Mouse (Mus musculus): ENCODE data around the gene Nemp1. TPM values are rescaled to one million over a fixed set of nuclear protein-coding genes. Genes with fewer than 3 reads are reported as not detected.

Gene Nemp1
- polyA plus RNA-seq (2017; shearing (Covaris generic)), result 8.3 TPM

DNA sequence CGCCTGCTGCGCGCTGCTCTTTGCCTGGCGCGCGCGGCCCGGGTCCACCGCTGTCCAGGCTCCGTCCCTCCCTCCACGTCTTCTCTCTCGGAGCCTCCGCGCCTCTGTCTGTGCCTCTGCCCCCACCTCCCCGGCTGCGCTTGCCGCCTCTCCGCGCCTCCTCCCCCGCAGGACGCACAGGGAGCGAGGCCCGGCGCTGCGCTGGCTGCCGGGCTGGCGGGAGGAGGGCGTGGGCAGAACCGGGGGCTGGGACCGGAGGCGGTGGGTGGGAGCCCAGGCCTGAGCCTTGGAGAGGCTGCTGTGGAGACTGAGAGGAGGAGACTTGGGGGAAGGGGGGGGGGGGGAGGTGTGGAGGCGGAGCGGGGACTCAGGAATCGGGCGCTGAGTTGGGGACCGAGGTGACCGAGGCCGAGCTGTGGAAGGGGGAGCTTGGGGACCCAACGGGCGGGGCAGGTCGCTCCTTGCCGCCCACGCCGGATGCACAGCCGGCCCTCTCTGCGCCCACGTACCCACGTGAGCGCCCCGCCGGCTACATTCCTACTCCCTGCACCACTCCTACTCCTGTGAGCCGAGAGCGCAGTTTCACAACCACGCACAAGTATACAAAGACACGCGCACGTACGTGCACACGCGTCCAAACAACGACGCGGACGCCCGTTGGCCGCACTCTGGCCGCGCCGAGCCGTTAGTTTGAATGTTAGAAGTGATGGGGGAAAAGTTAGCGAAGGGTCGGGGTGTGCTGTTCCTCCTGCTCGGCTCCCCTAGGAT lies at the start of gene Nemp1:
TSS of gene Nemp1 (plus strand) at position 401 of the 768 bp plus-strand sequence.

DNA sequence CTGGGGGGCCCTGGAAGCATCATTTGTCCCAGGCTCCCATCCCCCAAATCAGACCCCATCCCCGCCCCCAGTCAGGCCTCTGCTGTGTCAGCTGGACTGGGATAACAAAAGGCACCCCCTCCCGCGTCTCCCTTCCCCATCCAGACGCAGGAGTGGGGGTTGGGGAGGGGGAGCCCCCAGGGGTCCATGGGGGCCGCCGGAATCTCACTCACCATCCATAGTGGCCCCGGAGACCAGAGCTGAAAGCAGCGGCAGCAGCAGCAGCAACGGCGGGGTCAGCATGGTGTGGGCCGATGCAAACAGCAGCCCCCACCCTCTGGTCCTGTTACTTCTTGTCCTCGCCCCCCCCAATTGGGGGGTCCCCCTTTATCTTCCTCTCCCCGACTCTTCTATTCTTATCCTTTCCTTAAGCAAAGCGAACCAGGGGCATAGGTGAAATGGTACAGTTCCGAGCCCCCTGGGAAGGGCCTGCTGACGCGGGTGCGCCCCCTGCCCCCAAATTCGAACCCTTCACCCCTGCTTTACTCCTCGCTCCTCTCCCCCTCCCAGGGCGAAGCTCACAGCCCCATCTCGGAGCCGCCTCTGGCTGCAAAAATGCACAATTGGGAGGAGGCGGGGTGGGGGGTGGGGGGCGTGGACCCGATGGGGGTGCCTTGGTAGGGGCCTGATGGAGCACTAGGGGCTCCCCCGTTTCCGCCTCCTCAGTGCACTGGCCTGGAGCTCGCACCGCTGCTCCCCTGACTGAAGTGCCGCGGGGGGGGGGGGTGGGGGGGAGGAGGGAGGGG lies 46.1 kb upstream of the Nemp1 start, which contains the start of gene Lrp1:
TSS of gene Lrp1 (minus strand) at position 743 of the 785 bp plus-strand sequence.

GRCm38 (mm10) chr10:127642772-127643552 lies 23.7 kb upstream of the Nemp1 start, which contains the start of gene Stat6:
Gene Stat6, plus strand, starts transcription at chr10:127642986.

DNA sequence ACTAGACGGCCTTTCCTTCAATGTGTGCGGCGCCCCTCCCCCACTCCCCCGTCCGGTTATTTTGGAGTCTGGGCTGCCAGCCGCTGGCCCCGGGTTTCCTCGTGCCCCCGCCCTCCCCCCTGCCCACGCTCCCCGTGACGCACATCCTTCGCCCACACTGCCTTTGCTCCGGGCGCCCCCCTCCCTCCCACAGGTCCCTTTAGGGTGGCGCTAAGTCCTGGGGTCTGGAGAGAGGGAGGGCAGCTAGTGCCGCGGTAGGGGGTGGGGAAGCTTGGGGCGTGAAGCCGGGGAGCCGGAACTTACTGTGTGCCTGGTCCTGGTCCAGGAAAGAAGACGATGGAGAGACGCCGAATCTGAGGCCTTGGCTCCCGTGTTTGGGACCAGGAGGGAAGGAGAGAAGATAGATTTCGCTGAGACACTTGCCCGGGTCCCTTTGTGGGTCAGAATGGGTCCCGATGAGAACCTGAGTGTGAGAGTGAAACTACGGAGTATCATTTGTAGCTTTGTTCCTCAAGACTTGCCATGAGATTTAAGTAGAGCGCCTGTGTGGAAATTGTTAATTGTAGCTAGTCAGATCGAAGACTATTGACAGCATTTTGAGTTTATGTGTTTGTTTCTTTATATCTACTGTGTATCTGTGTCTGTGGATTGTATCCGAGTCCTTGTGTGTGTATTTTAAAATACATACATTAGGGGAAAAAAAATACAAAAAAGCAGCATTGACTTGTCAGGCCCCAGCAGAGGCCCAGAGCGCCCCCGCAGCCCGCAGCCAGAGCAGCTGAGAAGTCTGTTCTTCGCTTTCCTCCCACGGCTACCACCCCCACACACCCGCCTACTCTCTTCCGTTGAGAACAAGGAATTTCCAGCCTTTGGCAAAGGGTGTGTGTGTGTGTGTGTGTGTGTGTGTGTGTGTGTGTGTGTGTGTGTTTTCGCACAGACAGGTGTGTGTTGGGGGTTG lies 1.7 kb downstream of the Nemp1 start, which contains the start of gene Nab2:
TSS of gene Nab2 (minus strand) at position 476 of the 958 bp plus-strand sequence.

DNA sequence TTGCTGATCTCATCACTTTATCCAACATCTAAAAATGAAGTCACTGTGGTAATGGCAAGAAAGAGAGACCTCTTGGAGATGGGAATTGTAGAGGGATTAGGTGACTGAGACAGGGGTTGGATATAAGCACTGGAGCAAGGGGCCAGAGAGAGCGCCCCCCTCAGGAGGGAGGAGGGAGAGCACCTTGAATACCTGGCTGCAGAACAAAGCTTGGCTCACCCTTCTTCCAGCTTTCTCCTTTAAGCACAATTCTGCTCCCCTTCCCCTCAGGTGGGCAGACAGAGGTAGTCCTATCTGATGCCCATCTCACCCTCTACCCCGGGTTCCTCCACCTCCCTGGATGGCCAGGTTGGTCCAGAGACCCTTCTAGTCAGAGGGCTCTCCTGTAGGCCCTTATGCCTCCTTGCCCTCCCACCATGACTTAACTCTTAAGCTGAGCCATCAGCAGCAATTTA lies 38.1 kb downstream of the Nemp1 start, which contains the start of gene Myo1a:
TSS of gene Myo1a (plus strand) at position 405 of the 455 bp plus-strand sequence.

GRCm38 (mm10) chr10:127724178-127724577 lies 57.5 kb downstream of the Nemp1 start, which contains the start of gene Tac2:
Gene Tac2, plus strand, starts transcription at chr10:127724478.

DNA sequence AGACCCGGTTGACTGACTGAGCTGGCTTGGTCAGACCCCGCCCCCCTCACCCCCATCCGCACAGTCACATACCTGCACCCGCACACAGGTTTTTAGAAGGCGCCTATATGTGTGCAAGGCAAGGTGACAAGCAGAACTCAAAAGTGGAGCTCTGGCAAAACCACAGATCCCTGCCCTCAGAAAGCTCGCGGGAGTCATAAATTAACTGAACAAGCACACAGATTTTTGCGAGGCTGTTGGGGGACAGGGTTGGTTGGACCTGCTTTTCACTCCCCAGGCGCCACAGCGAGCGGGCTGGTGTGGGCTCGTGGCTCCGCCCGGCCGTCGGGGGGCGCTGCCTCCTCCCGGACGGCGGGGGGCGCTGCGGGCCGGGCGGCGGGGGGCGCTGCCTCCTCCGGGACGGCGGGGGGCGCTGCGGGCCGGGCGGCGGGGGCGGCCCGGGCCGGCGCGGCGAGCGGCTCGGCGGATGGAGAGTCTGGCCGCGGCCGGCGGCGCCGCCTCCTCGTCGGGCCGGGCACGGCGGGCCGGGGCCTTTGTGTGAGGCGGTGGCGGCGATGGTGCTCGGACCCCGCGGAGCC lies 72.5 kb downstream of the Nemp1 start, which contains the start of gene Zbtb39:
TSS of gene Zbtb39 (plus strand) at position 456 of the 578 bp plus-strand sequence.

Other genes with a start within 250 kb of the Nemp1 start
- not detected for gene Stac3, start 165.2 kb upstream of the Nemp1 start, polyA plus RNA-seq (2017; shearing (Covaris generic))
- not detected for gene Ndufa4l2, start 151.9 kb upstream of the Nemp1 start, polyA plus RNA-seq (2017; shearing (Covaris generic))
- 51.9 TPM for gene Shmt2, start 144.5 kb upstream of the Nemp1 start, polyA plus RNA-seq (2017; shearing (Covaris generic))
- gene Nxph4, start 132.3 kb upstream of the Nemp1 start, polyA plus RNA-seq (2017; shearing (Covaris generic)), result not detected
- 0.59 TPM for gene Lrp1, start 45.8 kb upstream of the Nemp1 start, polyA plus RNA-seq (2017; shearing (Covaris generic))
- 217 TPM for gene Stat6, start 23.9 kb upstream of the Nemp1 start, polyA plus RNA-seq (2017; shearing (Covaris generic))
- gene Nab2, start 1.7 kb downstream of the Nemp1 start, polyA plus RNA-seq (2017; shearing (Covaris generic)), result 36.8 TPM
- 0.11 TPM for gene Myo1a, start 38.3 kb downstream of the Nemp1 start, polyA plus RNA-seq (2017; shearing (Covaris generic))
- not detected for gene Tac2, start 57.6 kb downstream of the Nemp1 start, polyA plus RNA-seq (2017; shearing (Covaris generic))
- gene Zbtb39, start 72.6 kb downstream of the Nemp1 start, polyA plus RNA-seq (2017; shearing (Covaris generic)), result 0.42 TPM
- gene Gpr182, start 84.8 kb downstream of the Nemp1 start, polyA plus RNA-seq (2017; shearing (Covaris generic)), result not detected
- gene Rdh1, start 92.8 kb downstream of the Nemp1 start, polyA plus RNA-seq (2017; shearing (Covaris generic)), result 0.09 TPM
- gene Rdh16f1, start 92.9 kb downstream of the Nemp1 start, polyA plus RNA-seq (2017; shearing (Covaris generic)), result not detected
- 0.42 TPM for gene Rdh9, start 109.5 kb downstream of the Nemp1 start, polyA plus RNA-seq (2017; shearing (Covaris generic))
- not detected for gene Rdh16, start 134.3 kb downstream of the Nemp1 start, polyA plus RNA-seq (2017; shearing (Covaris generic))
- not detected for gene Rdh19, start 183.0 kb downstream of the Nemp1 start, polyA plus RNA-seq (2017; shearing (Covaris generic))
- not detected for gene Rdh16f2, start 199.6 kb downstream of the Nemp1 start, polyA plus RNA-seq (2017; shearing (Covaris generic))
- gene Rdh7, start 221.9 kb downstream of the Nemp1 start, polyA plus RNA-seq (2017; shearing (Covaris generic)), result not detected
- gene Sdr9c7, start 231.6 kb downstream of the Nemp1 start, polyA plus RNA-seq (2017; shearing (Covaris generic)), result not detected

Measured in effector memory CD4-positive, alpha-beta T cell, adult 5 months (primary cell).